Mouse (Mus musculus) intestine, embryonic 16.5 days (tissue): ENCODE results near the gene Inhba. TPM values are rescaled to one million over a fixed set of nuclear protein-coding genes. Genes with fewer than 3 reads are reported as not detected.
A peak's percentile ranks its signal among the peaks of the same experiment; 100 is the strongest.

ENCODE experiments used
- ATAC-seq: fragments of 200-750 bp; cut with Nextera tagmentation; 2 replicates; pipeline ENCODE4 v1.8.0; 2017; ENCODE audit warnings: moderate TSS enrichment, moderate library complexity
- H3K27ac ChIP-seq: fragments of 300-500 bp; sonication (generic); 2 replicates; pipeline ENCODE4 v1.5.1; 2014; ENCODE audit warnings: mild to moderate bottlenecking, low read length
- H3K27me3 ChIP-seq: fragments of 300-500 bp; sonication (generic); replicated peaks from 2 replicates; pipeline ENCODE4 v1.6.1; 2014; ENCODE audit warnings: low read length, control low read depth, mixed read lengths; ENCODE audit not compliant: control insufficient read depth, insufficient read depth
- H3K36me3 ChIP-seq: fragments of 300-500 bp; sonication (generic); 2 replicates; pipeline ENCODE4 v1.6.1; 2014; ENCODE audit warnings: low read length, control low read depth; ENCODE audit not compliant: control insufficient read depth, insufficient read depth
- H3K4me1 ChIP-seq: fragments of 300-500 bp; sonication (generic); 2 replicates; pipeline ENCODE4 v1.6.1; 2014; ENCODE audit warnings: low read length, control low read depth, mixed read lengths; ENCODE audit not compliant: control insufficient read depth, insufficient read depth
- H3K4me2 ChIP-seq: fragments of 300-500 bp; sonication (generic); 2 replicates; pipeline ENCODE4 v1.6.1; 2014; ENCODE audit warnings: low read depth, low read length, control low read depth
- H3K4me3 ChIP-seq: fragments of 300-500 bp; sonication (generic); 2 replicates; pipeline ENCODE4 v1.5.1; 2014; ENCODE audit warnings: mild to moderate bottlenecking, low read length
- H3K9ac ChIP-seq: fragments of 300-500 bp; sonication (generic); 2 replicates; pipeline ENCODE4 v1.6.1; 2014; ENCODE audit warnings: low read depth, low read length
- H3K9me3 ChIP-seq: fragments of 300-500 bp; sonication (generic); 2 replicates; pipeline ENCODE4 v1.6.1; 2016; ENCODE audit warnings: low read length, control low read depth; ENCODE audit not compliant: control insufficient read depth
- WGBS: fragments of 180-500 bp; shearing (Covaris S2); extraction: QIAGEN DNeasy Blood & Tissue Kit; methylation state at CpG from one replicate; pipeline ENCODE4 v1.1.7; 2014; 5-methylcytosine and 5-hydroxymethylcytosine counted together
- polyA plus RNA-seq: library from polyadenylated mRNA; unstranded; fragments of >200 nt; fragmentation: Nextera tagmentation; extraction: Ambion mirVana; gene quantifications from 2 replicates; pipeline ENCODE4 v1.2.1, GENCODE M21; 2015

Gene Inhba
- polyA plus RNA-seq, 1 experiment from 2014 or later = 3.4 TPM

- Histone ChIP-seq H3K9me3 (no peaks in the 10 kb centered on the region), H3K9ac (no peak overlapping the region), H3K36me3 (no peaks in the 10 kb centered on the region), H3K4me3 (no peak overlapping the region), H3K4me2 (no peak overlapping the region), H3K27ac (no peak overlapping the region), H3K4me1 (0 out of 2 replicates have a peak, but pooled peaks cover 3% of the 10 kb centered on the region), H3K27me3 (no peaks in the 10 kb centered on the region)
- ATAC-seq = no peak
- WGBS = 48% methylated on average over 1 of the region's 1 CpGs
These were observed 3.3 kb upstream of the Inhba start for GRCm38 (mm10) chr13:16008348-16008747.

- no peak overlapping the region for H3K4me3 ChIP-seq
- 93% methylated on average over 8 of the region's 8 CpGs for WGBS
- no peaks in the 10 kb centered on the region for H3K36me3 ChIP-seq
These were observed 1.7 kb upstream of the Inhba start for GRCm38 (mm10) chr13:16009766-16010465.

DNA sequence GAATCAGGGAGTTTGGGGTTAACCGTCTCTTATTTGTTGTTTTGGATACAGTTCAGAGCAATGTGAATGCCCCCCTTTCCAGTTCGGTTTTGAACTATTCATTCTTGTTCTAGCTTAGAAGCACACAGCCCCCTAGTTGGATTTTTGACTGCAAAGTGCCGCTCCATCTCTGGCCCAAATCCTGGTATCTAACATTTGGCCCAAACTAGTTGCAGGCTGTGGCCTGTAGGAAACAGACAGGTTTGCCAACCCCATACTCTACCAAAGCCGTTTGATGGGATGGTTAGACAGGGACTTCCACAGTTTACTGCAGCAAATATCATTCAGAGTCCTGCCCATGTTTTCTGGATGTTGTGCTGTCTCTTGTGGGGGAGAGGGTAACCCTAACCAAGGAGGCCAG, 1.1 kb upstream of the Inhba start:
- 86% methylated on average over 4 of the region's 4 CpGs for WGBS
- Histone ChIP-seq H3K9me3 (no peaks in the 10 kb centered on the region), H3K4me3 (no peak overlapping the region), H3K27me3 (no peaks in the 10 kb centered on the region), H3K36me3 (no peaks in the 10 kb centered on the region), H3K4me1 (0 out of 2 replicates have a peak, but pooled peaks cover 3% of the 10 kb centered on the region), H3K27ac (no peak overlapping the region), H3K9ac (no peak overlapping the region), H3K4me2 (no peak overlapping the region)
- ATAC-seq = no peak

More at GRCm38 (mm10) chr13:16009766-16010465, 1.7 kb upstream of the Inhba start:
- no peak for ATAC-seq
- no peaks in the 10 kb centered on the region for H3K9me3 ChIP-seq
- 0 out of 2 replicates have a peak, but pooled peaks cover 3% of the 10 kb centered on the region for H3K4me1 ChIP-seq
- no peak overlapping the region for H3K9ac ChIP-seq
- no peak overlapping the region for H3K4me2 ChIP-seq
- H3K27ac ChIP-seq = no peak overlapping the region
- H3K27me3 ChIP-seq = no peaks in the 10 kb centered on the region

- Histone ChIP-seq H3K27me3 (peaks cover 6% of the 10 kb centered on the region; the same call in 1 of the 2 replicates), H3K4me1 (0 out of 2 replicates have a peak, but pooled peaks cover 3% of the 10 kb centered on the region), H3K36me3 (no peaks in the 10 kb centered on the region), H3K9ac (peak overlapping the region; percentile 68), H3K9me3 (no peaks in the 10 kb centered on the region), H3K4me2 (peak overlapping the region; percentile 86), H3K27ac (no peak overlapping the region), H3K4me3 (peak overlapping the region; percentile 54)
- 6% methylated on average over 19 of the region's 19 CpGs for WGBS
- ATAC-seq = peak; percentile 99
These were observed 714 bp downstream of the Inhba start for GRCm38 (mm10) chr13:16012243-16012887.

- peaks cover 6% of the 10 kb centered on the region; the same call in 1 of the 2 replicates for H3K27me3 ChIP-seq
These were observed 2.5 kb downstream of the Inhba start for GRCm38 (mm10) chr13:16014166-16014565.

GRCm38 (mm10) chr13:16016506-16016905, 4.9 kb downstream of the Inhba start:
- Histone ChIP-seq H3K4me2 (no peak overlapping the region), H3K9me3 (no peaks in the 10 kb centered on the region), H3K36me3 (no peaks in the 10 kb centered on the region), H3K27ac (no peak overlapping the region), H3K9ac (no peak overlapping the region), H3K27me3 (peaks cover 6% of the 10 kb centered on the region; the same call in 1 of the 2 replicates), H3K4me1 (peaks cover 5% of the 10 kb centered on the region; the same call in 1 of the 2 replicates), H3K4me3 (no peak overlapping the region)
- WGBS = 0% methylated on average over 1 of the region's 2 CpGs
- ATAC-seq = no peak

More at GRCm38 (mm10) chr13:16014166-16014565, 2.5 kb downstream of the Inhba start:
- H3K4me2 ChIP-seq = no peak overlapping the region
- no peak for ATAC-seq
- H3K36me3 ChIP-seq = no peaks in the 10 kb centered on the region
- H3K27ac ChIP-seq = no peak overlapping the region
- H3K4me3 ChIP-seq = no peak overlapping the region
- WGBS = 59% methylated on average over 3 of the region's 3 CpGs
- H3K4me1 ChIP-seq = peaks cover 7% of the 10 kb centered on the region; the same call in 1 of the 2 replicates
- no peaks in the 10 kb centered on the region for H3K9me3 ChIP-seq
- no peak overlapping the region for H3K9ac ChIP-seq

DNA sequence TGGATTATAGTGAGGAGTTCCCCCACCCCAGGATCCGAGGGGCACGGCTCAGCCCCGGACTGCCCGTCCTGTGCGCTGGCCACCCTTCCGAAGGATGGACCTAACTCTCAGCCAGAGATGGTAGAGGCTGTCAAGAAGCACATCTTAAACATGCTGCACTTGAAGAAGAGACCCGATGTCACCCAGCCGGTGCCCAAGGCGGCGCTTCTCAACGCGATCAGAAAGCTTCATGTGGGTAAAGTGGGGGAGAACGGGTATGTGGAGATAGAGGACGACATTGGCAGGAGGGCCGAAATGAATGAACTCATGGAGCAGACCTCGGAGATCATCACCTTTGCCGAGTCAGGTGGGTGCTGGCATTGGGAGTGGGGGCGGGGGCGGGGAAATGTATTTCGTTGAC, 5.7 kb downstream of the Inhba start:
- no peak overlapping the region for H3K27ac ChIP-seq

GRCm38 (mm10) chr13:16017777-16018176, 6.1 kb downstream of the Inhba start:
- ATAC-seq = no peak
- Histone ChIP-seq H3K4me2 (peak overlapping the region; percentile 65), H3K36me3 (no peaks in the 10 kb centered on the region), H3K27me3 (peaks cover 8% of the 10 kb centered on the region; the same call in 1 of the 2 replicates), H3K9ac (peak overlapping the region; percentile 55), H3K4me1 (peaks cover 5% of the 10 kb centered on the region; the same call in 1 of the 2 replicates), H3K27ac (no peak overlapping the region), H3K4me3 (peak overlapping the region; percentile 42), H3K9me3 (no peaks in the 10 kb centered on the region)
- 3% methylated on average over 9 of the region's 9 CpGs for whole genome bisulfite sequencing

More for the DNA sequence above, 5.7 kb downstream of the Inhba start:
- no peaks in the 10 kb centered on the region for H3K9me3 ChIP-seq
- no peaks in the 10 kb centered on the region for H3K36me3 ChIP-seq
- WGBS = 2% methylated on average over 20 of the region's 20 CpGs
- H3K4me2 ChIP-seq = peak overlapping the region; percentile 65
- no peak for ATAC-seq
- H3K27me3 ChIP-seq = peaks cover 6% of the 10 kb centered on the region; the same call in 1 of the 2 replicates
- peaks cover 5% of the 10 kb centered on the region; the same call in 1 of the 2 replicates for H3K4me1 ChIP-seq
- H3K4me3 ChIP-seq = peak overlapping the region; percentile 42
- peak overlapping the region; percentile 55 for H3K9ac ChIP-seq

DNA sequence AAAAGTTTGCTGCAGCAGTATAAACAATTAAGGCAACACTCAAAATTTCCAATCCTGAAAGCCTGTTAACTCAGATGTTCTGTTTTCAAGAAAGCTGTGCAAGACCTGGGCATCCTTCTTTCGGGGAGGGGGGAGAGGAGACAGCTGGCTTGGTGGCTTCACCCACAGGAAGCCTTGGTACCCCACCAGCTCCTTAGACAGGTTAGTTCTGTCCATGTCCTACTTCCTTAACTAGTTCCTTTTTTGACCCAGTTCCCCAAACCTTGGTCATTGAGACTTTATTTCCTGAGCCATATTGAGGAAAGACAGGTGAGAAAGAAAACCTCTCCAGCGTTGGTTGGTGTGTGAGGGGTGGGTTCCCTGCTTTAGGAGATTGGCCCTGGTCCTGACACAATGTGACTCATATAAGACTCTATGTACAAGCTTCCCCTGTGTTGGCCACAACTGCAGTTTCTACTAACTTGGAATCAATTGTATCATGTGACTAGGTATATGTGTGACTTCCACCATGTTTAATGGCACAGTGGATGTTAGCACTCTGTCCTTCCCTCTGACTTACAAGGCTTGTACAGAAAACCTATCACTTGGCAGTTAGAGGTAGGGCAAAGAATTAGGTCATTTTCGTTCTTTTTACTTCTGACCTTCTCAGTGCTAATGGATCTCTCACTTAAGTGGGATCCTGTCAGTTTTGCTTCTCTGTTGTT, 7.3 kb downstream of the Inhba start:
- Histone ChIP-seq H3K9me3 (no peaks in the 10 kb centered on the region), H3K4me2 (no peak overlapping the region), H3K9ac (no peak overlapping the region), H3K27me3 (peaks cover 8% of the 10 kb centered on the region; the same call in 1 of the 2 replicates), H3K36me3 (no peaks in the 10 kb centered on the region), H3K4me3 (0 out of 2 replicates have a peak overlapping the region, but pooled peaks have one; percentile 1), H3K4me1 (peaks cover 5% of the 10 kb centered on the region; the same call in 1 of the 2 replicates), H3K27ac (no peak overlapping the region)
- no peak for ATAC-seq
- 66% methylated on average over 3 of the region's 3 CpGs for WGBS
